Mouse (Mus musculus) heart, adult 2 months (tissue): Measurements from ENCODE around the gene Rbm44. TPM values are rescaled to one million over a fixed set of nuclear protein-coding genes. Genes with fewer than 3 reads are reported as not detected.

Experiments used
- DNase-seq, 2 experiments: peaks; one replicate each; pipeline ENCODE4 v3.0.0; 2021
- H3K27ac ChIP-seq: fragments of 200-600 bp; 2 replicates; pipeline ENCODE4 v1.8.1; 2022
- H3K27me3 ChIP-seq: fragments of 200-500 bp; 2 replicates; pipeline ENCODE4 v1.6.1; 2012; ENCODE audit warnings: mild to moderate bottlenecking, low read length, inconsistent platforms, mixed read lengths; ENCODE audit not compliant: control insufficient read depth, insufficient read depth
- H3K36me3 ChIP-seq: fragments of 200-500 bp; 2 replicates; pipeline ENCODE4 v1.6.1; 2012; ENCODE audit warnings: low read length, inconsistent platforms; ENCODE audit not compliant: control insufficient read depth, insufficient read depth
- H3K4me1 ChIP-seq: fragments of 200-500 bp; 2 replicates; pipeline ENCODE4 v1.6.1; 2011; ENCODE audit warnings: low read length; ENCODE audit not compliant: control insufficient read depth, insufficient read depth
- H3K4me3 ChIP-seq: fragments of 200-600 bp; 2 replicates; pipeline ENCODE4 v1.8.1; 2022
- H3K79me2 ChIP-seq: fragments of 200-500 bp; replicated peaks from 2 replicates; pipeline ENCODE4 v1.6.1; 2012; ENCODE audit warnings: mild to moderate bottlenecking, inconsistent platforms, low read length, moderate library complexity, mixed read lengths; ENCODE audit not compliant: control insufficient read depth, insufficient read depth
- H3K9ac ChIP-seq: fragments of 200-500 bp; 2 replicates; pipeline ENCODE4 v1.6.1; 2012; ENCODE audit warnings: low read depth, mild to moderate bottlenecking, control low read depth, inconsistent platforms, low read length, mixed read lengths
- CTCF ChIP-seq: fragments of 200-600 bp; IDR thresholded peaks from 2 replicates; pipeline ENCODE4 v1.8.1; 2022; ENCODE audit warnings: antibody characterized with exemption, mild to moderate bottlenecking, moderate library complexity
- EP300 ChIP-seq: fragments of 200-500 bp; IDR thresholded peaks from 2 replicates; pipeline ENCODE4 v1.6.1; 2011; ENCODE audit warnings: low read depth, low read length, control low read depth; ENCODE audit not compliant: insufficient read depth
- POLR2A ChIP-seq: fragments of 200-500 bp; IDR thresholded peaks from 2 replicates; pipeline ENCODE4 v1.6.1; 2011; ENCODE audit warnings: mild to moderate bottlenecking, low read depth, low read length, control low read depth; ENCODE audit not compliant: insufficient read depth
- WGBS: fragments of 180-500 bp; shearing (Covaris S2); methylation state at CpG from one replicate; pipeline ENCODE4 v1.1.7; 2018; 5-methylcytosine and 5-hydroxymethylcytosine counted together
- intact Hi-C: fragments of 180-260 bp; cut with DNase I; formaldehyde crosslinking; loops from one replicate; pipeline ENCODE4 v1.15.1; 2025
- polyA plus RNA-seq: library from polyadenylated mRNA; depleted of rRNA; stranded (reverse); fragments of >200 nt; gene quantifications from 2 replicates; pipeline ENCODE4 v1.2.3, GENCODE M21; 2012; rRNA removed
- total RNA-seq, 2 experiments: library from RNA; stranded (reverse); gene quantifications; 2 replicates each; pipeline ENCODE4 v1.2.3; 2021

Rbm44 gene
- total and polyA plus RNA-seq, 3 experiments = not detected

- TF ChIP-seq EP300 = no peak
- no peak for TF ChIP-seq POLR2A
- TF ChIP-seq CTCF = no peak
- peak overlapping the region; percentile 79 for H3K27ac ChIP-seq
- no peak for DNase-seq
- intact Hi-C loops = loop anchor here (2.0 kb wide), 1 partner anchor 23 kb away; no protein-coding TSS in a partner anchor
- no peaks in the 10 kb centered on the region for H3K36me3 ChIP-seq
- H3K4me3 ChIP-seq = no peak overlapping the region
- H3K27me3 ChIP-seq = no peaks in the 10 kb centered on the region
- 2% methylated on average over 1 of the region's 1 CpGs for WGBS
- H3K4me1 ChIP-seq = peaks cover 19% of the 10 kb centered on the region
- H3K79me2 ChIP-seq = no peaks in the 10 kb centered on the region
- no peak overlapping the region for H3K9ac ChIP-seq
Observed at GRCm38 (mm10) chr1:91215981-91216380, 71.1 kb downstream of the Rbm44 start.

- intact Hi-C loops = loop anchor here (2.0 kb wide), 1 partner anchor 22 kb away; no protein-coding TSS in a partner anchor
- H3K27ac ChIP-seq = peak overlapping the region; percentile 79
- no peaks in the 10 kb centered on the region for H3K79me2 ChIP-seq
- peak overlapping the region; percentile 2; the same call in 1 of the 2 replicates for H3K9ac ChIP-seq
- peak in 1 of 2 experiments; percentile 74 for DNase-seq
- no peak overlapping the region for H3K4me3 ChIP-seq
- no peak for TF ChIP-seq CTCF
- TF ChIP-seq POLR2A = no peak
- no peak for TF ChIP-seq EP300
- H3K27me3 ChIP-seq = no peaks in the 10 kb centered on the region
- WGBS = 26% methylated on average over 10 of the region's 10 CpGs
- H3K36me3 ChIP-seq = no peaks in the 10 kb centered on the region
- peaks cover 13% of the 10 kb centered on the region for H3K4me1 ChIP-seq
Observed at GRCm38 (mm10) chr1:91216504-91217267, 71.8 kb downstream of the Rbm44 start.

GRCm38 (mm10) chr1:91219641-91220321 lies 74.9 kb downstream of the Rbm44 start:
- WGBS = 81% methylated on average over 7 of the region's 7 CpGs
- Histone ChIP-seq H3K36me3 (no peaks in the 10 kb centered on the region), H3K4me3 (no peak overlapping the region), H3K79me2 (no peaks in the 10 kb centered on the region), H3K9ac (no peak overlapping the region), H3K4me1 (peaks cover 12% of the 10 kb centered on the region), H3K27ac (no peak overlapping the region), H3K27me3 (no peaks in the 10 kb centered on the region)
- TF ChIP-seq EP300 = no peak
- no peak for TF ChIP-seq CTCF
- TF ChIP-seq POLR2A = no peak
- intact Hi-C loops = no loop called here
- DNase-seq = no peak

- Histone ChIP-seq H3K36me3 (no peaks in the 10 kb centered on the region), H3K27ac (no peak overlapping the region), H3K9ac (no peak overlapping the region), H3K79me2 (no peaks in the 10 kb centered on the region), H3K4me1 (peaks cover 11% of the 10 kb centered on the region), H3K27me3 (no peaks in the 10 kb centered on the region), H3K4me3 (no peak overlapping the region)
- TF ChIP-seq EP300 = no peak
- no peak for TF ChIP-seq CTCF
- no peak for TF ChIP-seq POLR2A
- 71% methylated on average over 3 of the region's 3 CpGs for WGBS
- no peak for DNase-seq
- intact Hi-C loops = no loop called here
Observed at GRCm38 (mm10) chr1:91220322-91220672, 75.4 kb downstream of the Rbm44 start.

Other genes with a start within 250 kb of the Rbm44 start
- gene Mlph, start 230.0 kb upstream of the Rbm44 start, total RNA-seq = 1 to 10 TPM in 1 of 2 experiments, under 1 TPM in 1; 0.73 to 1.1 TPM
- gene Mlph, start 230.0 kb upstream of the Rbm44 start, polyA plus RNA-seq = 0.44 and 0.72 TPM in 2 replicates
- gene Prlh, start 192.0 kb upstream of the Rbm44 start, total RNA-seq = not detected
- not detected in 2 replicates for gene Prlh, start 192.0 kb upstream of the Rbm44 start, polyA plus RNA-seq
- gene Rab17, start 175.4 kb upstream of the Rbm44 start, total RNA-seq = 1 to 10 TPM; 1.7 to 2.6 TPM
- gene Rab17, start 175.4 kb upstream of the Rbm44 start, polyA plus RNA-seq = 1.4 and 2.3 TPM in 2 replicates
- gene Lrrfip1, start 146.4 kb upstream of the Rbm44 start, total RNA-seq = 10 to 100 TPM; 63.5 to 75.5 TPM
- 32.9 and 44.2 TPM in 2 replicates for gene Lrrfip1, start 146.4 kb upstream of the Rbm44 start, polyA plus RNA-seq
- gene Ramp1, start 34.7 kb downstream of the Rbm44 start, total RNA-seq = 1 to 10 TPM; 4.5 to 5.8 TPM
- 9.2 and 20.2 TPM in 2 replicates for gene Ramp1, start 34.7 kb downstream of the Rbm44 start, polyA plus RNA-seq
- 10 to 100 TPM; 43.1 to 48.1 TPM for gene Ube2f, start 105.2 kb downstream of the Rbm44 start, total RNA-seq
- 39.4 and 62.5 TPM in 2 replicates for gene Ube2f, start 105.2 kb downstream of the Rbm44 start, polyA plus RNA-seq
- 10 to 100 TPM; 17.0 to 19.2 TPM for gene Scly, start 153.2 kb downstream of the Rbm44 start, total RNA-seq
- gene Scly, start 153.2 kb downstream of the Rbm44 start, polyA plus RNA-seq = 14.4 and 18.3 TPM in 2 replicates
- gene Espnl, start 177.0 kb downstream of the Rbm44 start, total RNA-seq = not detected
- gene Espnl, start 177.0 kb downstream of the Rbm44 start, polyA plus RNA-seq = 0.06 TPM in 2 replicates
- gene Klhl30, start 205.9 kb downstream of the Rbm44 start, total RNA-seq = 10 to 100 TPM; 34.7 to 46.0 TPM
- gene Klhl30, start 205.9 kb downstream of the Rbm44 start, polyA plus RNA-seq = 59.8 and 72.0 TPM in 2 replicates
- under 1 TPM in 1 of 2 experiments, not detected in 1; 0.09 TPM for gene Erfe, start 221.3 kb downstream of the Rbm44 start, total RNA-seq
- gene Erfe, start 221.3 kb downstream of the Rbm44 start, polyA plus RNA-seq = 0.29 TPM in 2 replicates